Mouse (Mus musculus) MEL (cell line): Measurements from ENCODE around the gene Trp73.

Experiments used
- CHD2 ChIP-seq: IDR thresholded peaks from 2 replicates; pipeline ENCODE4 v1.6.1; 2011; ENCODE audit warnings: low read length, improper control_type of control experiment
- CTCF ChIP-seq, 3 experiments: IDR thresholded peaks in 2 of 3; conservative IDR thresholded peaks in 1 of 3; 2 replicates each; pipeline ENCODE4 v1.5.1; 2011 to 2012; ENCODE audit warnings: low read length in 3 of 3, low read depth in 2 of 3, mild to moderate bottlenecking in 2 of 3, improper control_type of control experiment in 1 of 3, inconsistent platforms in 1 of 3, mixed read lengths in 1 of 3, moderate library complexity in 1 of 3; ENCODE audit not compliant: control insufficient read depth in 1 of 3, insufficient read depth in 1 of 3, poor library complexity in 1 of 3, severe bottlenecking in 1 of 3
- E2F4 ChIP-seq: IDR thresholded peaks from 2 replicates; pipeline ENCODE4 v1.6.1; 2011; ENCODE audit warnings: low read depth, low read length, improper control_type of control experiment, borderline replicate concordance
- GABPA ChIP-seq: IDR thresholded peaks from 2 replicates; pipeline ENCODE4 v1.6.1; 2012; ENCODE audit warnings: low read depth, mild to moderate bottlenecking, inconsistent platforms, low read length, improper control_type of control experiment, moderate library complexity
- JUND ChIP-seq: IDR thresholded peaks from 2 replicates; pipeline ENCODE4 v1.6.1; 2011; ENCODE audit warnings: low read depth, mild to moderate bottlenecking, improper control_type of control experiment, low read length
- NRF1 ChIP-seq: IDR thresholded peaks from 2 replicates; pipeline ENCODE4 v1.6.1; 2014; ENCODE audit warnings: low read depth, mild to moderate bottlenecking, inconsistent platforms, low read length, improper control_type of control experiment, moderate library complexity; ENCODE audit not compliant: poor library complexity, insufficient read depth, severe bottlenecking
- POLR2A ChIP-seq, 2 experiments: IDR thresholded peaks; 2 replicates each; pipeline ENCODE4 v1.6.1; 2011 to 2012; ENCODE audit warnings: low read length in 2 of 2, mild to moderate bottlenecking in 2 of 2, control low read depth in 1 of 2, improper control_type of control experiment in 1 of 2, low read depth in 1 of 2, moderate library complexity in 1 of 2; ENCODE audit not compliant: control insufficient read depth in 1 of 2, insufficient read depth in 1 of 2, poor library complexity in 1 of 2
- POLR2AphosphoS2 ChIP-seq: IDR thresholded peaks from 2 replicates; pipeline ENCODE4 v1.6.1; 2011; ENCODE audit warnings: low read length, improper control_type of control experiment
- POLR2AphosphoS5 ChIP-seq: IDR thresholded peaks from 2 replicates; pipeline ENCODE4 v1.6.1; 2012; ENCODE audit warnings: low read depth, borderline replicate concordance, mild to moderate bottlenecking, inconsistent platforms, low read length, moderate library complexity, mixed read lengths
- TCF12 ChIP-seq: IDR thresholded peaks from 2 replicates; pipeline ENCODE4 v1.6.1; 2014; ENCODE audit warnings: low read depth, mild to moderate bottlenecking, inconsistent platforms, low read length, improper control_type of control experiment, moderate library complexity
- USF1 ChIP-seq: IDR thresholded peaks from 2 replicates; pipeline ENCODE4 v1.6.1; 2014; ENCODE audit warnings: low read depth, mild to moderate bottlenecking, inconsistent platforms, low read length, improper control_type of control experiment, moderate library complexity
- USF2 ChIP-seq, 2 experiments: IDR thresholded peaks; 2 replicates each; pipeline ENCODE4 v1.6.1; 2011 to 2012; ENCODE audit warnings: improper control_type of control experiment in 2 of 2, low read length in 2 of 2, borderline replicate concordance in 1 of 2, inconsistent platforms in 1 of 2, low read depth in 1 of 2, mild to moderate bottlenecking in 1 of 2; ENCODE audit not compliant: insufficient read depth in 1 of 2
- ZC3H11A ChIP-seq: IDR thresholded peaks from 2 replicates; pipeline ENCODE4 v1.6.1; 2012; ENCODE audit warnings: low read depth, mild to moderate bottlenecking, inconsistent platforms, low read length, improper control_type of control experiment

DNA sequence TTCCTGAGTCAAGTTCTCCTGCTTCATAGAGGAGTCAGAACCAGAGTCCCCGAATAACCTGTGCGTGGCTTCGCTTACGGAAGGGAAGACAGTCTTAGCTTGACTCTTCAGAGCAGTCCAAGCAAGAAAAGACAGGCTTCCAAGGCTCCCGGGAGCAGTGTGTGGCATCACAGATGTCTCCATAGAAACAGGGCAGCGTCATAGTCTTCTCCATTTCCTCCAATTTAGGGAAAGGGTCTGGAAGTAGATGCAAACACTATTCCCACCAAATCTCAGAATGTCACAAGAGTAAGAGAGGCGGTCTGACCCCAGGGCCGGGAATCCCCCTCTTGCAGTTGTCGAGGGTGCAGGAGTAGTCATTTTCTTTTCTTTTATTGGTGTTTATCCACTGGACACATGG, 97.4 kb downstream of the Trp73 start, which contains the start of gene Ccdc27:
- TF ChIP-seq CTCF (IDR thresholded peaks at IDR 0.05 in 2 of 3, conservative IDR thresholded peaks at IDR 0.05 in 1 of 3; ENCODE audit: control insufficient read depth in 1 of 3, insufficient read depth in 1 of 3, low read depth in 2 of 3, low read length in 3 of 3, poor library complexity in 1 of 3, severe bottlenecking in 1 of 3) = no peak
- no peak for TF ChIP-seq USF2 (IDR thresholded peaks at IDR 0.05; ENCODE audit: borderline replicate concordance in 1 of 2, insufficient read depth in 1 of 2, low read depth in 1 of 2, low read length in 2 of 2)
- TF ChIP-seq CHD2 = no peak
- TF ChIP-seq POLR2AphosphoS2 = no peak
- TF ChIP-seq JUND = no peak
- TF ChIP-seq ZC3H11A = no peak
- no peak for TF ChIP-seq POLR2A (IDR thresholded peaks at IDR 0.05; ENCODE audit: control insufficient read depth in 1 of 2, insufficient read depth in 1 of 2, low read depth in 1 of 2, low read length in 2 of 2, poor library complexity in 1 of 2)
- no peak for TF ChIP-seq TCF12
- no peak for TF ChIP-seq POLR2AphosphoS5
- TF ChIP-seq GABPA = no peak
- no peak for TF ChIP-seq NRF1
- no peak for TF ChIP-seq E2F4
- no peak for TF ChIP-seq USF1
